Mouse (Mus musculus) left cerebral cortex, adult 18-20 months (tissue): ENCODE measurements around the gene F2rl3. TPM values are rescaled to one million over a fixed set of nuclear protein-coding genes. Genes with fewer than 3 reads are reported as not detected.

Experiments
- DNase-seq, 2 experiments: peaks; one replicate each; pipeline ENCODE4 v3.0.0; 2021 to 2022; ENCODE audit warnings: low spot score in 2 of 2, mixed read lengths in 1 of 2
- total RNA-seq, 2 experiments: library from RNA; stranded (reverse); gene quantifications; 2 replicates each; pipeline ENCODE4 v1.2.3; 2021

Gene F2rl3
- total RNA-seq, 2 experiments from 2014 or later, result 0.19 TPM; not detected in 1

DNA sequence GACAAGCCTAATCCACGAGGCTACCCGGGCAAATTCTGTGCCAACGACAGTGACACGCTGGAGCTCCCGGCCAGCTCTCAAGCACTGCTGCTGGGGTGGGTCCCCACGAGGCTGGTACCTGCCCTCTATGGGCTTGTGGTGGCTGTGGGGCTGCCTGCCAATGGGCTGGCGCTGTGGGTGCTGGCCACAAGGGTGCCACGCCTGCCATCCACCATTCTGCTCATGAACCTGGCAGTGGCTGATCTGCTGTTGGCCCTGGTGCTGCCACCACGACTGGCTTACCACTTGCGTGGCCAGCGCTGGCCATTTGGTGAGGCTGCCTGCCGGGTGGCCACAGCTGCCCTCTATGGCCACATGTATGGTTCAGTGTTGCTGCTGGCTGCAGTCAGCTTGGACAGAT is 626 bp downstream of the F2rl3 start:
- DNase-seq, result no peak

GRCm38 (mm10) chr8:72765696-72766095 is 4.0 kb downstream of the F2rl3 start:
- DNase-seq, result no peak

GRCm38 (mm10) chr8:72766777-72767176 is 5.1 kb downstream of the F2rl3 start:
- DNase-seq, result no peak

DNA sequence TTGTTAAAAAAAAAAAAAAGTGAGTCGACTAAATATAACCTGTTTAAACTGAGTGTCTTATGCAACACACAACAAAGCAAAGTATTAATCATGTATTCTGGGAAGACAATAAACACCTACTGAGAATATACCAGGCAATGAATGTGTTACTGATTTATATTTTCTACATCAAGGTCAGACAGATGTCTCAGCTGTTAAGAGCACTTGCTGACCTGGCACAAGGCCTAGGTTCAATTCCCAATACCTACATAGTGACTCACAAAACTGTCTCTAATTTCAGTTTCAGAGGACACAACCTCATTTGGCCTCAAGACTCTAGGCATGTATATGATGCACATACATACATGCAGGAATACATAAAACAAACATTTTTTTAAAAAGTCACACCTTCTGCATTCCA is 16.1 kb downstream of the F2rl3 start:
- DNase-seq, result no peak

- DNase-seq, result no peak
Measured at GRCm38 (mm10) chr8:72780644-72781043, 19.0 kb downstream of the F2rl3 start.

- no peak for DNase-seq
Measured at GRCm38 (mm10) chr8:72801583-72801982, 39.9 kb downstream of the F2rl3 start.

- DNase-seq, result no peak
Measured at GRCm38 (mm10) chr8:72812690-72813089, 51.0 kb downstream of the F2rl3 start.

Other genes with a start within 250 kb of the F2rl3 start
- gene Med26, start 213.6 kb upstream of the F2rl3 start, total RNA-seq, result 10 to 100 TPM; 10.2 to 11.2 TPM
- gene Smim7, start 190.8 kb upstream of the F2rl3 start, total RNA-seq, result 100 to 1,000 TPM; 128 to 130 TPM
- gene Tmem38a, start 189.8 kb upstream of the F2rl3 start, total RNA-seq, result 100 to 1,000 TPM in 1 of 2 experiments, 10 to 100 TPM in 1; 96.5 to 101 TPM
- gene Nwd1, start 115.2 kb upstream of the F2rl3 start, total RNA-seq, result 10 to 100 TPM; 37.6 to 40.9 TPM
- 100 to 1,000 TPM; 134 to 140 TPM for gene Sin3b, start 38.6 kb upstream of the F2rl3 start, total RNA-seq